Mouse (Mus musculus) myocyte (in vitro differentiated cells): ENCODE measurements around the gene Oxct2a. TPM values are rescaled to one million over a fixed set of nuclear protein-coding genes. Genes with fewer than 3 reads are reported as not detected.
"Not testable (repeated sequence)": the region's sequence is repeated elsewhere in the genome, so short reads cannot be mapped to it uniquely, and the experiment has no call there.

Experiments
- H3K27me3 ChIP-seq: one replicate; pipeline ENCODE4 v1.6.1; 2011; ENCODE audit not compliant: control insufficient read depth, insufficient read depth, insufficient read length
- H3K36me3 ChIP-seq: one replicate; pipeline ENCODE4 v1.6.1; 2011; ENCODE audit not compliant: control insufficient read depth, insufficient read depth
- H3K4me2 ChIP-seq: one replicate; pipeline ENCODE4 v1.6.1; 2011; ENCODE audit warnings: low read depth, control low read depth
- H3K4me3 ChIP-seq: one replicate; pipeline ENCODE4 v1.5.1; 2011; ENCODE audit warnings: mild to moderate bottlenecking, control low read depth, moderate library complexity
- H3K79me2 ChIP-seq: one replicate; pipeline ENCODE4 v1.6.1; 2011; ENCODE audit not compliant: control insufficient read depth, insufficient read depth
- H3ac ChIP-seq: one replicate; pipeline ENCODE4 v1.6.1; 2011; ENCODE audit not compliant: control insufficient read depth, insufficient read length
- CEBPB ChIP-seq: IDR thresholded peaks from 2 replicates; pipeline ENCODE4 v1.6.1; 2011; ENCODE audit warnings: mild to moderate bottlenecking, moderate library complexity; ENCODE audit not compliant: poor library complexity, insufficient read depth, severe bottlenecking
- E2F4 ChIP-seq: IDR thresholded peaks from one replicate; pipeline ENCODE4 v1.6.1; 2011; ENCODE audit warnings: mild to moderate bottlenecking, control low read depth, moderate library complexity; ENCODE audit not compliant: insufficient read depth
- MAX ChIP-seq: IDR thresholded peaks from one replicate; pipeline ENCODE4 v1.6.1; 2011; ENCODE audit warnings: low read depth, mild to moderate bottlenecking, control low read depth
- MYOD1 ChIP-seq, 3 experiments: IDR thresholded peaks; one replicate each; pipeline ENCODE4 v1.6.1; 2011; ENCODE audit warnings: control low read depth in 2 of 3, low read depth in 2 of 3, mild to moderate bottlenecking in 2 of 3, moderate library complexity in 1 of 3; ENCODE audit not compliant: insufficient read length in 2 of 3, control insufficient read depth in 1 of 3
- MYOG ChIP-seq, 3 experiments: IDR thresholded peaks; one replicate each; pipeline ENCODE4 v1.6.1; 2011; ENCODE audit warnings: control low read depth in 2 of 3, low read depth in 2 of 3, mild to moderate bottlenecking in 2 of 3; ENCODE audit not compliant: insufficient read length in 2 of 3, control insufficient read depth in 1 of 3, insufficient read depth in 1 of 3
- POLR2A ChIP-seq: IDR thresholded peaks from one replicate; pipeline ENCODE4 v1.6.1; 2011; ENCODE audit warnings: low read depth, mild to moderate bottlenecking, control low read depth, moderate library complexity; ENCODE audit not compliant: insufficient read length
- POLR2AphosphoS2 ChIP-seq: IDR thresholded peaks from one replicate; pipeline ENCODE4 v1.6.1; 2011; ENCODE audit warnings: low read depth, control low read depth; ENCODE audit not compliant: insufficient read length
- REST ChIP-seq: IDR thresholded peaks from one replicate; pipeline ENCODE4 v1.6.1; 2011; ENCODE audit warnings: mild to moderate bottlenecking, control low read depth, moderate library complexity; ENCODE audit not compliant: insufficient read depth, insufficient read length
- SRF ChIP-seq: IDR thresholded peaks from one replicate; pipeline ENCODE4 v1.6.1; 2011; ENCODE audit warnings: low read depth; ENCODE audit not compliant: control insufficient read depth, insufficient read length
- TCF12 ChIP-seq: IDR thresholded peaks from one replicate; pipeline ENCODE4 v1.6.1; 2011; ENCODE audit warnings: mild to moderate bottlenecking, control low read depth; ENCODE audit not compliant: poor library complexity, insufficient read depth, severe bottlenecking
- TCF3 ChIP-seq: IDR thresholded peaks from one replicate; pipeline ENCODE4 v1.6.1; 2011; ENCODE audit warnings: low read depth, control low read depth; ENCODE audit not compliant: insufficient read length
- USF1 ChIP-seq: IDR thresholded peaks from one replicate; pipeline ENCODE4 v1.6.1; 2011; ENCODE audit warnings: low read depth, mild to moderate bottlenecking, control low read depth, moderate library complexity
- polyA plus RNA-seq: library from polyadenylated mRNA; unstranded; fragments of >200 nt; fragmentation: generic; extraction: Trizol; gene quantifications from one replicate; pipeline ENCODE4 v1.2.1, GENCODE M21; 2012; ENCODE audit warnings: missing spikeins

Oxct2a gene
- polyA plus RNA-seq, 1 experiment, result 0.04 TPM

DNA sequence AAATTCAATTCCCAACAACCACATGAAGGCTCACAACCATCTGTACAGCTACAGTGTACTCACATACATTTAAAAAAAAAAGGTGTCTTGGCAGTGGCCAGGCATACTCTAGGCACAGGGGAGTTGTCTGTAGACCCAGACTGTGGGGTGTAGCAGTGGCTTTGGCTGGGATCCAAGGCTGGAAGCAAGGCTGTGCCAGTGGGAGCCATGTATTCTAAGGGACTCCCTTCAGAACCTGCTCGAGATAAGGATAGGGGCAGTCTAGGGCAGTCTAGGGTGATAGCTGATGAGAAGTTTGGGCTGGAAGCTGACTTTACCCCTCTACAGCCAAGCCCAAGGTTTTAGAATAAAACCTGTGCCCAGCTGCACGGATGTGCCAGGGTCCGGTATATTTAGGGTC, 2.7 kb upstream of the Oxct2a start:
- no peak for TF ChIP-seq POLR2AphosphoS2
- TF ChIP-seq POLR2A, result no peak
- TF ChIP-seq SRF, result no peak
- no peak for TF ChIP-seq TCF12
- no peak for TF ChIP-seq CEBPB
- TF ChIP-seq E2F4, result no peak
- TF ChIP-seq MYOG (IDR thresholded peaks at IDR 0.05; ENCODE audit: control insufficient read depth in 1 of 3, insufficient read depth in 1 of 3, insufficient read length in 2 of 3, low read depth in 2 of 3), result no peak
- TF ChIP-seq MYOD1 (IDR thresholded peaks at IDR 0.05; ENCODE audit: control insufficient read depth in 1 of 3, insufficient read length in 2 of 3, low read depth in 2 of 3), result no peak
- TF ChIP-seq REST, result no peak
- no peak for TF ChIP-seq USF1
- TF ChIP-seq TCF3, result no peak
- H3K36me3 ChIP-seq, result no peaks in the 10 kb centered on the region
- peak overlapping the region; percentile 1 for H3K4me2 ChIP-seq
- H3ac ChIP-seq, result no peak overlapping the region
- no peak overlapping the region for H3K4me3 ChIP-seq
- H3K79me2 ChIP-seq, result no peaks in the 10 kb centered on the region
- peaks cover 8% of the 10 kb centered on the region for H3K27me3 ChIP-seq

DNA sequence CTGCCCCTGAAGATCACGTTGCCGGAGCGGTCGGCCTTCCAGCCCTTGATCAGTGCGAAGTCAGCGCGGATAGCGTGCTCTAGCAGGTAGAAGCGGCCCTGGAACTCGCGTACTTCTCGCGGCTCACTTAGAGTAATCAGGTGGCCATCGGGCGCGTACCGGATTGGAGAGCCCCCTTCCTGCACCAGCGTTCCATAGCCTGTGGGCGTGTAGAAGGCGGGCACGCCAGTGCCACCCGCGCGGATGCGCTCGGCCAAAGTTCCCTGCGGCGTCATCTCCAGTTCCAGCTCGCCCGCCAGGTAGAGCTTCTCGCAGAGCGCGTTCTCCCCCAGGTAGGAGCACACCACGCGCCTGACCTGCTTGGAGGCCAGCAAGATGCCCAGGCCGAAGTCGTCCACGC, 524 bp downstream of the Oxct2a start:
- not testable (repeated sequence) for H3K79me2 ChIP-seq, H3K4me3 ChIP-seq, H3K4me2 ChIP-seq, H3K36me3 ChIP-seq, H3ac ChIP-seq, H3K27me3 ChIP-seq

GRCm38 (mm10) chr4:123314497-123314896, 8.9 kb downstream of the Oxct2a start:
- TF ChIP-seq MYOG (IDR thresholded peaks at IDR 0.05; ENCODE audit: control insufficient read depth in 1 of 3, insufficient read depth in 1 of 3, insufficient read length in 2 of 3, low read depth in 2 of 3), result no peak
- TF ChIP-seq CEBPB, result no peak
- no peak for TF ChIP-seq POLR2AphosphoS2
- TF ChIP-seq TCF3, result no peak
- no peak for TF ChIP-seq MAX
- no peak for TF ChIP-seq MYOD1 (IDR thresholded peaks at IDR 0.05; ENCODE audit: control insufficient read depth in 1 of 3, insufficient read length in 2 of 3, low read depth in 2 of 3)
- no peak for TF ChIP-seq USF1
- no peak for TF ChIP-seq REST
- no peak for TF ChIP-seq POLR2A
- no peak for TF ChIP-seq SRF
- TF ChIP-seq TCF12, result no peak
- TF ChIP-seq E2F4, result no peak
- no peaks in the 10 kb centered on the region for H3K36me3 ChIP-seq
- H3K79me2 ChIP-seq, result no peaks in the 10 kb centered on the region
- no peaks in the 10 kb centered on the region for H3K27me3 ChIP-seq
- H3K4me3 ChIP-seq, result no peak overlapping the region
- H3K4me2 ChIP-seq, result no peak overlapping the region
- H3ac ChIP-seq, result no peak overlapping the region

- Histone ChIP-seq H3K27me3 (no peaks in the 10 kb centered on the region), H3K4me3 (no peak overlapping the region), H3K36me3 (no peaks in the 10 kb centered on the region), H3ac (no peak overlapping the region), H3K4me2 (no peak overlapping the region), H3K79me2 (no peaks in the 10 kb centered on the region)
- TF ChIP-seq CEBPB, result no peak
Observed at GRCm38 (mm10) chr4:123313010-123313409, 10.4 kb downstream of the Oxct2a start.

GRCm38 (mm10) chr4:123311845-123312244, 11.6 kb downstream of the Oxct2a start:
- H3ac ChIP-seq, result no peak overlapping the region

More at GRCm38 (mm10) chr4:123311845-123312244, 11.6 kb downstream of the Oxct2a start:
- Histone ChIP-seq H3K36me3 (no peaks in the 10 kb centered on the region), H3K4me2 (no peak overlapping the region), H3K27me3 (no peaks in the 10 kb centered on the region), H3K79me2 (no peaks in the 10 kb centered on the region), H3K4me3 (no peak overlapping the region)
- TF ChIP-seq CEBPB, result no peak
- no peak for TF ChIP-seq MYOD1 (IDR thresholded peaks at IDR 0.05; ENCODE audit: control insufficient read depth in 1 of 3, insufficient read length in 2 of 3, low read depth in 2 of 3)
- TF ChIP-seq REST, result no peak
- TF ChIP-seq SRF, result no peak
- TF ChIP-seq TCF12, result no peak
- no peak for TF ChIP-seq POLR2AphosphoS2
- TF ChIP-seq MYOG (IDR thresholded peaks at IDR 0.05; ENCODE audit: control insufficient read depth in 1 of 3, insufficient read depth in 1 of 3, insufficient read length in 2 of 3, low read depth in 2 of 3), result no peak
- TF ChIP-seq E2F4, result no peak
- no peak for TF ChIP-seq USF1
- TF ChIP-seq TCF3, result no peak
